Mouse (Mus musculus) spleen, postnatal 10 days (tissue): ENCODE results near the gene 2610002M06Rik.
A peak's percentile ranks its signal among the peaks of the same experiment; 100 is the strongest.

ENCODE experiments used
- DNase-seq, 2 experiments: peaks; one replicate each; pipeline ENCODE4 v3.0.0; 2021 to 2022; ENCODE audit warnings: low spot score in 2 of 2

2610002M06Rik gene

DNA sequence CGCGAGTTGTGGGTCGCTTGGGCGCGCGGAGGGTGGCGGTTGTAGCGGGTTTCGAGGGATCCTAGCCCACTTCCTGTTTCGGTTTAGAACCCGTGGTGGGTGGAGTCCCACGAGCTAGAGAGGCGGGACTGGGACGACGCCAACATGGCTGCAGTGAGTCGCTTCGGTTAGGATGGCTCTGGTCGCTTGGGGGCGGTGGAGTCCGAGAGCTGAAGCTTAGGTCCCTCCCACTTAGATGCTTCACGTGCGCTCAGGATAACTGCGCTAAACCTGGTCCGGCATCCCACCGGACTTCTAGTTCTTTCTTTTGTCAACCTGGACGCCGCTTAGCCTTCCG, at the start of gene 2610002M06Rik:
TSS of gene 2610002M06Rik (minus strand) at position 117 of the 337 bp plus-strand sequence.
- peak; percentile 58 to 87 for DNase-seq

- no peak for DNase-seq
Observed at GRCm38 (mm10) chrX:107858165-107858564, 42.0 kb upstream of the 2610002M06Rik start.

GRCm38 (mm10) chrX:107816726-107817125, 592 bp upstream of the 2610002M06Rik start:
- no peak for DNase-seq

DNA sequence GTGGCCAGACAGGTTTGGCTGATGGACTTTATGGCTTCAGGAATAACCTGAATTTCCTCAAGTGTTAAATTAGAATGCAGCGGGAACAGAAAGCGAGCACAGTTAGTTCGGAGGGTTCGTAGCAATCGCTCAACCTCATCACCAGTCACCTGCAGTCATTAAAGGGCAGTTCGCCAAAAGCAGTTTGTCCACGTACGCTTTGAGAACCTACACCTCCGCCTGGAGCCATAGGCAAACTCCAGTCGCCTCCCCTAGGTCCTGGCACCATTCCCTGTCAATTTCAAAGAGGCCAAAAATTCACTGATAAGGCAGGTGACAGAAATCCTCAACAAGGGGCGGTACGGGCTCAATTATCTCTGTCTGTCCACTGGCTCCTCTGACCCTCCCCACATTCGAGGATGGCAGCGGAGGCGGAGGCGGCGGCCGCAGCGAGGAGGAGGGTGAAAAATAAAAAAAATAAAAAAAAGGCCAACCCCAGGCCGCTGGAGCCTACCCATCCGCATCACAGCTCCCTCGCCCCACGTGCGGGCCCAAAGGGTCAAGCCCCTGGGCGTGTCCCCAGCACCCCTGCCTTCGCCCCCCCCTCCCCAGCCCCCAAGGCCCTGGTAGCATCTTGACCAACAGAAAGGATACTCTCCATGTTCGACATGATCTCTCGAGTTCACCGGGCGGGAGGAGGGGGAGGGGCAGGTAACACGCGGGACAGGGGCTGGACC, 474 bp downstream of the 2610002M06Rik start:
- peak; percentile 26 to 30 for DNase-seq

- DNase-seq: no peak
Observed at GRCm38 (mm10) chrX:107812120-107812519, 4.0 kb downstream of the 2610002M06Rik start.

GRCm38 (mm10) chrX:107796919-107797318, 19.2 kb downstream of the 2610002M06Rik start:
- DNase-seq: no peak

- DNase-seq: no peak
Observed at GRCm38 (mm10) chrX:107795785-107796184, 20.3 kb downstream of the 2610002M06Rik start.

- DNase-seq: no peak
Observed at GRCm38 (mm10) chrX:107792290-107792689, 23.8 kb downstream of the 2610002M06Rik start, which contains the start of gene Tent5d. Tent5d (plus strand) TSS chrX:107792590.

- DNase-seq: no peak
Observed at GRCm38 (mm10) chrX:107790750-107791493, 25.2 kb downstream of the 2610002M06Rik start.

DNA sequence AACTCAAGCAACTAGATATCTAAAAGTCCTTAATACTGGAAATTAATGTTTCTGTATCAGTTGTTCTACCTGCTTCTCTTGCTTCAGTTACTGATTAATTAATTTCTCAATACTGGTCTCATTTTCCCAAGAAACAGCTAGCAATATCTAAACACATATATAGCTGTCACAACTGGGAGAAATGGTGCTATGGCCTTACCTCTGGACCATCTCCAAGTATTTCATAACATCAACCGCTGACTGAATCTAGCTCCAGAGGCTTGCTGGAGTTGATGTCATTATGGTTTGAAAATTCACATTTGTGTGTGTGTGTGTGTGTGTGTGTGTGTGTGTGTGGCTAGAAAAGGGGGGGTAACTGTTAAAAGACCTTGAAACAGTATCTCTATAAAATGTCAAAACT, 26.0 kb downstream of the 2610002M06Rik start:
- DNase-seq: no peak

DNA sequence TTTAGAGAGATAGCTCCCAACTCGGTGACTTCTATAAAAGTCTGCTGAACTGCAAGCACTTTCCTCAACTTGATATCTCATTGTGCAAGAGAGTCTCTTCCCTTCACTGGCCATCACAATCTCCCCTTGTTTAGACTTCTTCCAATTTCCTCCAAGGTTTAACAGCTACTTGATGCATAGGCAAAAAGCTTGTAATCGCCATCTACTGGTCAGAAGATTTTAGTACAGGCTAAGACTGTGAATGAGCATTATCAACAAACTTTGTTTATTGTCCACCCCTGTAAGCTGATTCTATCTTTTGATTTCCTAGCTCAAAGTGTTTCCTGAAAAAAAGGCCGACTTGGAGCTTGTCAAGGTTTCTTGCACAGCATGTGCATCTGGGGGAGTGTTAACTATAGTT, 48.2 kb downstream of the 2610002M06Rik start:
- no peak for DNase-seq
